Mouse (Mus musculus) G1E (cell line): ENCODE results near the gene Nprl2. TPM values are rescaled to one million over a fixed set of nuclear protein-coding genes. Genes with fewer than 3 reads are reported as not detected.

ENCODE experiments used
- ATAC-seq: 2 replicates; pipeline ENCODE4 v1.8.0; 2016; ENCODE audit warnings: mild to moderate bottlenecking; ENCODE audit not compliant: insufficient number of reproducible peaks, poor library complexity, low FRiP score, severe bottlenecking; ENCODE audit errors: extremely low read depth
- DNase-seq: peaks from one replicate; pipeline ENCODE4 v3.0.0; 2012; ENCODE audit warnings: low spot score
- H3K27me3 ChIP-seq: 2 replicates; pipeline ENCODE4 v1.6.1; 2012; ENCODE audit warnings: mild to moderate bottlenecking, low read length, inconsistent platforms; ENCODE audit not compliant: insufficient read depth
- H3K36me3 ChIP-seq: replicated peaks from 2 replicates; pipeline ENCODE3; 2012; ENCODE audit warnings: mild to moderate bottlenecking, inconsistent platforms
- H3K4me1 ChIP-seq: 2 replicates; pipeline ENCODE4 v1.6.1; 2012; ENCODE audit warnings: low read depth, low read length, inconsistent platforms, mixed read lengths; ENCODE audit not compliant: insufficient read depth
- H3K4me3 ChIP-seq: 2 replicates; pipeline ENCODE4 v1.5.1; 2012; ENCODE audit warnings: low read depth, mild to moderate bottlenecking, inconsistent platforms, low read length, moderate library complexity, mixed read lengths
- H3K9me3 ChIP-seq: replicated peaks from 2 replicates; pipeline ENCODE4 v1.6.1; 2012; ENCODE audit warnings: inconsistent platforms
- CTCF ChIP-seq: IDR thresholded peaks from 2 replicates; pipeline ENCODE4 v1.5.1; 2012; ENCODE audit warnings: low read depth, low read length, inconsistent platforms, mixed read lengths
- GATA1 ChIP-seq: IDR thresholded peaks from 2 replicates; pipeline ENCODE4 v1.6.1; 2012; ENCODE audit warnings: borderline replicate concordance, low read length, inconsistent platforms, mixed read lengths
- GATA2 ChIP-seq: IDR thresholded peaks from 2 replicates; pipeline ENCODE4 v1.6.1; 2012; ENCODE audit warnings: low read depth, low read length, inconsistent platforms, borderline replicate concordance
- POLR2AphosphoS5 ChIP-seq: IDR thresholded peaks from 2 replicates; pipeline ENCODE4 v1.6.1; 2012; ENCODE audit warnings: low read depth, low read length, inconsistent platforms; ENCODE audit not compliant: insufficient replicate concordance
- TAL1 ChIP-seq: conservative IDR thresholded peaks from 2 replicates; pipeline ENCODE4 v1.6.1; 2012; ENCODE audit warnings: low read depth, low read length, inconsistent platforms, mixed read lengths
- polyA plus RNA-seq: library from polyadenylated mRNA; stranded (reverse); fragments of >175 nt; gene quantifications from 2 replicates; pipeline ENCODE4 v1.2.3, GENCODE M21; 2012
- total RNA-seq, 2 experiments: library from RNA; stranded (forward) in 1 of 2; stranded (reverse) in 1 of 2; fragments of 200-1000 nt in 1 of 2; fragments of >200 nt in 1 of 2; fragmentation: Nextera tagmentation in 1 of 2; gene quantifications; 2 replicates each; pipeline ENCODE4 v1.2.3; 2014 to 2017

Nprl2 gene
- total and polyA plus RNA-seq, 3 experiments = 1.7 to 22.6 (median 18.4) TPM

GRCm38 (mm10) chr9:107586974-107587832 lies 45.2 kb downstream of the Nprl2 start, which contains the start of gene Ifrd2:
Ifrd2 (plus strand) TSS chr9:107587642.
- peak; percentile 76 for DNase-seq
- peaks cover 74% of the 10 kb centered on the region for H3K36me3 ChIP-seq
- H3K27me3 ChIP-seq = no peaks in the 10 kb centered on the region
- ATAC-seq = peak; percentile 81
- peak within 1 kb of the TSS; percentile 80 for H3K4me3 ChIP-seq
- TF ChIP-seq GATA1 (no peak), TAL1 (peak; percentile 84)
- H3K4me1 ChIP-seq = peaks cover 84% of the 10 kb centered on the region
- no peaks in the 10 kb centered on the region for H3K9me3 ChIP-seq

DNA sequence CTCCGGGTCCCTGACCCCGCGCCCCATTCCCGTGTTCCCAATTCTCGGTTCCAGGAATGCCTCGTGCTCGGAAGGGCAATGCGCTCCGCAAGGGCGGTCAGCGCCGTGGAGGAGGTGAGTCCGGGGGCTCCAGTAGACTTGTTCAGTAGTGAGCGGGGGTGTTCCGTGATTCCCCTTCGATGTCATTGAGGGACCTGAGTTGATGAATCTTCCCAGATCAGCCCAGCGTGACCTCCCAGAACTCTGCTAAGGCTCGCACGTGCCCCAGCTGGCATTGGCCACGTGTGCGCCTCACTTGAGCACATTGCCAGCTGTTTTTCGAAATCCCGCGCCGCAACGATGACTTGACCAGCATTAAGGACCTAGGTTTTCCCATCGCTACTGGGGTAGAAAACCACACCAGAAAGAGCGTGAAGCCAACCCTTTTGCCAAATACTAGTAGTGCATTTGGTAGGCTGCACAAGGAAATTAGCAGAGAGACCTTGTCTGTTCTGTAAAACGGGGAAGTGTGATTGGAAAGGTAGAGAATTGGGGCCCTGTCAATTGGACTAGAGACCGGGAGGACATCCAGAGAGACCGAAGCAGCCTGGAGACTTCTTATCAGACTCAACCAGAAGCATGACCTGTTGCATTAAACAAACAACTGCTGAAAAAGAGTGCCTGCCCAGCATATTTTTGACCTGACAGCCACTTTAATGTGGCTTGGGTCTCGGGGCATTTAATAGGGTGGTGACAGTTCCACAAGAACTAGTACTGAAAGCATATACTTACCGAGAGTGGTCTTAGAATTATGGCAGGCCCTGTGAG lies 46.0 kb downstream of the Nprl2 start:
- Histone ChIP-seq H3K9me3 (no peaks in the 10 kb centered on the region), H3K4me1 (peaks cover 81% of the 10 kb centered on the region), H3K27me3 (no peaks in the 10 kb centered on the region), H3K36me3 (peaks cover 74% of the 10 kb centered on the region), H3K4me3 (peak overlapping the region; percentile 80)
- no peak for DNase-seq
- no peak for ATAC-seq
- peak; percentile 64 for TF ChIP-seq TAL1
- no peak for TF ChIP-seq CTCF

- DNase-seq (peak; percentile 82), ATAC-seq (0 out of 2 replicates have a peak, but pooled peaks have one; percentile 32)
- peaks cover 73% of the 10 kb centered on the region for H3K4me1 ChIP-seq
- no peaks in the 10 kb centered on the region; the same call in 1 of the 2 replicates for H3K27me3 ChIP-seq
- TF ChIP-seq CTCF (no peak), GATA2 (no peak), TAL1 (no peak), GATA1 (no peak), POLR2AphosphoS5 (no peak)
- H3K9me3 ChIP-seq = no peaks in the 10 kb centered on the region
- H3K4me3 ChIP-seq = peak overlapping the region; percentile 80
- H3K36me3 ChIP-seq = peaks cover 74% of the 10 kb centered on the region
These were observed 48.2 kb downstream of the Nprl2 start for GRCm38 (mm10) chr9:107590058-107590772.

- H3K4me3 ChIP-seq = peak overlapping the region; percentile 80; the same call in 1 of the 2 replicates
- H3K36me3 ChIP-seq = peaks cover 75% of the 10 kb centered on the region
- TF ChIP-seq GATA1 = no peak
- H3K4me1 ChIP-seq = peaks cover 68% of the 10 kb centered on the region
- ATAC-seq (no peak), DNase-seq (no peak)
- no peaks in the 10 kb centered on the region for H3K9me3 ChIP-seq
- no peaks in the 10 kb centered on the region; the same call in 1 of the 2 replicates for H3K27me3 ChIP-seq
These were observed 48.7 kb downstream of the Nprl2 start for GRCm38 (mm10) chr9:107590773-107591060.

GRCm38 (mm10) chr9:107593101-107593976 lies 51.3 kb downstream of the Nprl2 start:
- DNase-seq = no peak
- Histone ChIP-seq H3K9me3 (no peaks in the 10 kb centered on the region), H3K4me3 (no peak overlapping the region), H3K4me1 (peaks cover 60% of the 10 kb centered on the region), H3K36me3 (peaks cover 78% of the 10 kb centered on the region), H3K27me3 (peaks cover 8% of the 10 kb centered on the region)
- TF ChIP-seq GATA2 = no peak
- no peak for TF ChIP-seq TAL1
- TF ChIP-seq POLR2AphosphoS5 = no peak
- no peak for TF ChIP-seq CTCF
- TF ChIP-seq GATA1 = no peak
- no peak for ATAC-seq
